Mouse (Mus musculus) limb, embryonic 13.5 days (tissue): ENCODE measurements around the gene Rrbp1. TPM values are rescaled to one million over a fixed set of nuclear protein-coding genes. Genes with fewer than 3 reads are reported as not detected.

Source experiments
- ATAC-seq: fragments of 200-750 bp; cut with Nextera tagmentation; 2 replicates; pipeline ENCODE4 v1.8.0; 2017; ENCODE audit warnings: low read depth, moderate number of reproducible peaks, moderate TSS enrichment; ENCODE audit not compliant: low FRiP score
- H3K27ac ChIP-seq: fragments of 300-500 bp; sonication (generic); 2 replicates; pipeline ENCODE4 v1.5.1; 2015; ENCODE audit warnings: inconsistent platforms, mild to moderate bottlenecking, moderate library complexity
- H3K27me3 ChIP-seq: fragments of 300-500 bp; sonication (generic); 2 replicates; pipeline ENCODE4 v1.6.1; 2015; ENCODE audit warnings: mild to moderate bottlenecking, inconsistent platforms
- H3K36me3 ChIP-seq: fragments of 300-500 bp; sonication (generic); 2 replicates; pipeline ENCODE4 v1.6.1; 2015; ENCODE audit warnings: inconsistent platforms, mild to moderate bottlenecking, moderate library complexity
- H3K4me1 ChIP-seq: fragments of 300-500 bp; sonication (generic); 2 replicates; pipeline ENCODE4 v1.6.1; 2015; ENCODE audit warnings: inconsistent platforms
- H3K4me2 ChIP-seq: fragments of 300-500 bp; sonication (generic); replicated peaks from 2 replicates; pipeline ENCODE4 v1.6.1; 2015; ENCODE audit warnings: inconsistent platforms, mild to moderate bottlenecking, moderate library complexity
- H3K4me3 ChIP-seq: fragments of 300-500 bp; sonication (generic); 2 replicates; pipeline ENCODE4 v1.5.1; 2015; ENCODE audit warnings: moderate library complexity, mild to moderate bottlenecking, inconsistent platforms
- H3K9ac ChIP-seq: fragments of 300-500 bp; sonication (generic); 2 replicates; pipeline ENCODE4 v1.6.1; 2015; ENCODE audit warnings: mild to moderate bottlenecking, inconsistent platforms
- H3K9me3 ChIP-seq: fragments of 300-500 bp; sonication (generic); 2 replicates; pipeline ENCODE4 v1.6.1; 2016; ENCODE audit warnings: inconsistent platforms
- WGBS: fragments of 180-500 bp; shearing (Covaris S2); methylation state at CpG from one replicate; pipeline ENCODE4 v1.1.7; 2015; 5-methylcytosine and 5-hydroxymethylcytosine counted together
- polyA plus RNA-seq: library from polyadenylated mRNA; unstranded; fragments of >200 nt; fragmentation: Nextera tagmentation; extraction: Ambion mirVana; gene quantifications from 2 replicates; pipeline ENCODE4 v1.2.1, GENCODE M21; 2015

Gene Rrbp1
- polyA plus RNA-seq, 1 experiment from 2014 or later, result 133 TPM

DNA sequence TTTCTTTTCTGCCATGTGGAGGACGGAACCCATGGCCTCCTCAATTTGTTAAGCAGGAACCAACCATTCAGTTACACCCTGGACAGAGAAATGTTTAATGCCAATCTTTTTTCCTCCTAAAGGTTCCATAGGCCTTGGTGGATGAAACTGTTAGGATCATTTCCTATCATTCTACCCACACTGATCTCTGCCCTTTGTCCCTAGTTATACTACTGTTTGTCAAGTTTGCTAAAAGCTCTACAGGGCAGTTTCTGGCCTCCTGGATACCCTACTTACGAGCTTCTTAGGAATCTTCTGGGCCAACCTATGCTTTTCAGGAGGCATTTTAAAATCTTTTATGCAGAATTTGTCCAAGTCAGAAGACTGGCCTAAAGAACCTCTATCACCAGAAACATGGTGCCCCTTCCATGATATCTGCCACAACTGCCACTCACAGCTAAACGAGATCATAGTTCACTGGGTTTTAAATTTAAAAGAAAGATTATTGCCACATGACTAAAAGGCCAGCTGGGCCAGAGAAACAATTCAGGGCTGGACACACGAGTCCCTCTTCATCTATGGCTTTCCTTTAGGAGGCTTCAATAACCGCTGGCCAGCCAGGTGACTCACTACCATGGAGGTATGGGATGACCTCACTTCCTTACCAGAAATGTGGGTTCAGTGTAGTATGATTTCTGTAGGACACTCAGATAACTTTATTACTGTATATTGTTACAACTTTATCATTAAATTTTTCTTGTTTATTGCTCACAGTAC, 8.7 kb downstream of the Rrbp1 start:
- Histone ChIP-seq H3K9ac (no peak overlapping the region), H3K27me3 (no peaks in the 10 kb centered on the region), H3K4me3 (no peak overlapping the region), H3K27ac (no peak overlapping the region), H3K9me3 (no peaks in the 10 kb centered on the region), H3K4me1 (peaks cover 59% of the 10 kb centered on the region), H3K4me2 (no peak overlapping the region), H3K36me3 (peaks cover 5% of the 10 kb centered on the region; the same call in 1 of the 2 replicates)
- ATAC-seq, result no peak
- WGBS, result 75% methylated on average over 5 of the region's 5 CpGs

DNA sequence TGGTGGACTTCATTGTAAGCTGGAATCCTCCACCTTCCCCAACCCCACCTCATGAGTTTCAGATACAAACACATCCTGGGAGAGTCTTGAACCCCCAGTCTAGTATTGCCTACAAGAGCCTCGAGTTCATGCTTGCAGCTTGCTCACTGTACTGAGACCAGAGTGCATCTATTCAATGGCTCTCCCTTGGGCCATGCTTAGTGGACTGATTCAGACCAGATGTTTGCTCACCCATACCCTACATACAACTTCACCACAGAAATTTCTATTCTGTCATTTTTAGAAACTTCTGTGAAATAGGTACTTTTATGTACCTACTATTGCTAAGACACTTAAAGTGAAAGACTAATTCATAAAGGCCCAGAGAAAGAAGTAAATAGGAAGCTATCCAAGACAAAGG, 18.1 kb downstream of the Rrbp1 start:
- WGBS, result 79% methylated on average over 1 of the region's 1 CpGs
- H3K9ac ChIP-seq, result no peak overlapping the region
- no peaks in the 10 kb centered on the region for H3K9me3 ChIP-seq
- no peak overlapping the region for H3K4me3 ChIP-seq
- no peak for ATAC-seq
- peaks cover 13% of the 10 kb centered on the region for H3K36me3 ChIP-seq
- no peaks in the 10 kb centered on the region for H3K27me3 ChIP-seq
- no peak overlapping the region for H3K27ac ChIP-seq
- H3K4me1 ChIP-seq, result peaks cover 15% of the 10 kb centered on the region; the same call in 1 of the 2 replicates
- H3K4me2 ChIP-seq, result no peak overlapping the region

DNA sequence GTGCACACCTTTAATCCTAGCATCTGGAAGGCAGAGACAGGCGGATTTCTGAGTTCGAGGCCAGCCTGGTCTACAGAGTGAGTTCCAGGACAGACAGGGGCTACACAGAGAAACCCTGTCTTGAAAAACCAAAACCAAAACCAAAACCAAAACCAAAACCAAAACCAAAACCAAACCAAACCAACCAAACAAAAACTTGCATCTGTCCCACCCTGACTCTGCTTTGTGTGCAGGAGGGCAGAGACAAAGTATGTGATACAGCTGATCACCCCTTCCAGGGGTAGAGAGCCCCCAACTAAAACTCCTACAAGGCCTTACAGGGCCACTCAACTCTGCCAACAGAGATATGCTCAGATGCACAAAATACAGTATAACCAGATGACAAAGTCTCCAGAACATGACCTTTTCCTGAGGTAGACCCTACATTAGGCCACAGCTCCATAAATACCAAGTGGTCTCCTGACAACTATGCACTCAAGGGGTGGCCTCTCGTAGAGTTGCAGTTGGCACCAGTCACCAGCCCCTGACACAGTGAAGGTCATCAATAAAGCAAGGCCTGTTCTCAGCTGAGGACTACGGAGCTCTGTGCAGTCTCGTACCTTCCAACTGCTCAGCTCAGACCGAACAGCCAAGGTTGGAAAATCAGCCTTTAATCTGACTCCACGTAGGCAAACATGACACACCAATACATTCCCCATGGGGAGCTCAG, 18.9 kb downstream of the Rrbp1 start:
- Histone ChIP-seq H3K27ac (no peak overlapping the region; the same call in 1 of the 2 replicates), H3K27me3 (no peaks in the 10 kb centered on the region), H3K4me3 (no peak overlapping the region), H3K4me1 (peaks cover 15% of the 10 kb centered on the region; the same call in 1 of the 2 replicates), H3K9ac (no peak overlapping the region), H3K4me2 (no peak overlapping the region), H3K9me3 (no peaks in the 10 kb centered on the region), H3K36me3 (peaks cover 21% of the 10 kb centered on the region)
- no peak for ATAC-seq
- WGBS, result 91% methylated on average over 7 of the region's 7 CpGs

DNA sequence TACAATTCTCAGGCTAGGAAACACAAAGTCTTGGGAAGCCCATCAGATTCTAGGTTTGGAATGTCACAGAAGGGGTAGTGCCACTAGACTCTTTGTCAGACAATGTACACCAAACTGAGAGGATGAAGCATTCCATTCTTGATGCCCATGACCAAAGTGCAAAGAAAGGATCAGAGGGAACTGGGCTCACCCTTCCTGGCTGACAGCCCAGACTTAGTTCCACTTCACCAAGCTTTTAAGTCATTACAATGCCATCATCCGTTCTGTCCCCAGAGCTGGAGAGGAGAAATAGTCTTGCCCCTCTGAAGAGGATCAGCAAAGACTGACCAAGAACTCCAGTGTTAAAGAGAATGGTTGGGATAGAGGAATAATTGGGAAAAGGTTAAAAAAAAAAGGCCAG, 20.1 kb downstream of the Rrbp1 start:
- peaks cover 31% of the 10 kb centered on the region for H3K36me3 ChIP-seq
- no peaks in the 10 kb centered on the region for H3K27me3 ChIP-seq
- no peaks in the 10 kb centered on the region for H3K9me3 ChIP-seq
- no peak for ATAC-seq
- WGBS, result 70% methylated on average over 1 of the region's 1 CpGs
- no peak overlapping the region for H3K27ac ChIP-seq
- H3K4me1 ChIP-seq, result peaks cover 15% of the 10 kb centered on the region; the same call in 1 of the 2 replicates
- H3K4me2 ChIP-seq, result no peak overlapping the region
- H3K9ac ChIP-seq, result no peak overlapping the region
- H3K4me3 ChIP-seq, result no peak overlapping the region

DNA sequence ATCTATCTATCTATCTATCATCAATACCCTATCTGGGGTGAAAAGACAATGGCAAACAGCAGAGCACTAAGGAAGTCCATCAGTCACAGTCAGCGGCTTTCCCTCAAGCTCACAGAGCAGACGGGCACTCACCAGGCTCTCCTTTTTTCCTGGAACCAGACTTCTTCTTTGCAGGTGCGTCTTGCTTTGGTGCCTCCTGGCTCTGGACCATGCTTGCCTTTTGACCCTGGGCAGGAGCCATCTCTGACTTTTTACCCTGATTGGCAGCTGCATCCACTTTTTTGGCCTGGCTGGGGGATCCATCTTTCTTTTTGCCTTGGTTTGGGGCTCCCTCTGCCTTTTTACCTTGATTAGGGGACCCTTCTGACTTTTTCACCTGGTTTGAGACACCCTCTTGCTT, 23.0 kb downstream of the Rrbp1 start:
- H3K4me1 ChIP-seq, result peaks cover 14% of the 10 kb centered on the region; the same call in 1 of the 2 replicates
- no peaks in the 10 kb centered on the region for H3K27me3 ChIP-seq
- peaks cover 53% of the 10 kb centered on the region for H3K36me3 ChIP-seq
- H3K4me2 ChIP-seq, result no peak overlapping the region
- no peak overlapping the region for H3K27ac ChIP-seq
- H3K9ac ChIP-seq, result no peak overlapping the region
- WGBS, result 89% methylated on average over 3 of the region's 3 CpGs
- no peaks in the 10 kb centered on the region for H3K9me3 ChIP-seq
- H3K4me3 ChIP-seq, result no peak overlapping the region
- no peak for ATAC-seq

DNA sequence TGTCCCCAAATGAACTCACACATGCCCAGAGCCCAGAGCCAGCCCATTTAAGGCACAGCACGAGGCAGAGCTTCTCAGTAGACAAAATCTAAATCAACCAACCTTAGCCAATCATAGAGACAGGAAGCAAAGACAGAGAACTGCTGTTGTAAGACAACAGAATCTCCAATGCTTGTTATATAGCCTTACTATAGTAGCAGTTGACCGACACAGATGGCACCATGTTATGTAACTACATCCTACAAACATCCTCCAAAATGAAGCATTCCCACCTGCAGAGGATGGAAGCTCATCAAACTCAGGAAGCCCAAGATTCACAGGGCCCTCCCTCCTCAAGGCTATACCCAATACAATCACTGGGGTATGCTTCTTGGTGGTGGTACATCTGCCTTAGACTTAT, 23.6 kb downstream of the Rrbp1 start:
- H3K4me2 ChIP-seq, result no peak overlapping the region
- no peak overlapping the region for H3K9ac ChIP-seq
- peaks cover 55% of the 10 kb centered on the region for H3K36me3 ChIP-seq
- no peaks in the 10 kb centered on the region for H3K27me3 ChIP-seq
- WGBS, result 87% methylated on average over 2 of the region's 2 CpGs
- H3K9me3 ChIP-seq, result no peaks in the 10 kb centered on the region
- H3K4me3 ChIP-seq, result no peak overlapping the region
- H3K27ac ChIP-seq, result no peak overlapping the region
- H3K4me1 ChIP-seq, result 0 out of 2 replicates have a peak, but pooled peaks cover 10% of the 10 kb centered on the region
- no peak for ATAC-seq

DNA sequence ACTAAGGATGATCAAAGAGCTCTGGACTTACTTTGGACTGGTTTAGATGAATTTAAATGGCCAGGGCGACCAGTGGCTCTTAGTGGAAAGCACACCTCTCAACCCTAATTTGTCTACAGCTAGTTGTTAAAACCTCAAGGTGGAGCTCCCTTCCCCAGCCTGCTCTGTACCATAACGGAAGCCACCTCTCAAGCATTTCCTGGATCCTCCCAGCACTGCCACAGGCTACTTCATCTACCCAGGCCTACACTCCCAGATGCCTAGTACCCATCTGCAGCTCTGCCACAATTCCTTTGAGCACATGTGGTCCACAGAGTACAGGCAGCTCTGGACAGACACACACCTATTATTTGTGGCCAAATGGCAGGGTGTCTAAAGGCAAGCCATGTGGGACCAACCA, 27.6 kb downstream of the Rrbp1 start:
- no peak overlapping the region for H3K4me3 ChIP-seq
- H3K27ac ChIP-seq, result no peak overlapping the region
- 53% methylated on average over 2 of the region's 2 CpGs for WGBS
- peaks cover 78% of the 10 kb centered on the region for H3K36me3 ChIP-seq
- no peaks in the 10 kb centered on the region for H3K9me3 ChIP-seq
- no peak overlapping the region for H3K4me2 ChIP-seq
- H3K9ac ChIP-seq, result no peak overlapping the region
- H3K4me1 ChIP-seq, result peaks cover 5% of the 10 kb centered on the region; the same call in 1 of the 2 replicates
- H3K27me3 ChIP-seq, result no peaks in the 10 kb centered on the region
- ATAC-seq, result 0 out of 2 replicates have a peak, but pooled peaks have one; percentile 8

DNA sequence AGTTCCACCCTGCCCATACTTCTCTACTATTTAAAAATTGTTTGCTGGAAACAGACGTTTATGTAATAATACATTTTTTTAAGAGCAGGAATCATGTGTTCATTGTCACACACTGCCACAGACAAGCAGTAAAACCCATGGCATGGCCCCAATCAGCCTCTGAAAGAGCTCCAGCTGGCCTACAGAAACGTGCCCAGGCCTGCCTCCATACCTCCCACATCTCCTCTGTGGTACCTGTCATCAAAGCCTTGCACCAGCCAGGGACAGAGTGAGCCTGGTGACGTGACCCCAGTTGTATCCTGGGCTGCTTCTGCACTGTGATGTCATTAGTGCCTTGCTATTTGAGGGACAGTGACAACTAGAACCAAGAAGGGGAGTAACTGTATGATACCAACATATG, 28.2 kb downstream of the Rrbp1 start:
- no peak for ATAC-seq
- H3K9me3 ChIP-seq, result no peaks in the 10 kb centered on the region
- no peak overlapping the region for H3K9ac ChIP-seq
- H3K27ac ChIP-seq, result no peak overlapping the region
- peaks cover 77% of the 10 kb centered on the region for H3K36me3 ChIP-seq
- H3K4me2 ChIP-seq, result no peak overlapping the region
- 39% methylated on average over 3 of the region's 3 CpGs for WGBS
- H3K27me3 ChIP-seq, result no peaks in the 10 kb centered on the region
- H3K4me3 ChIP-seq, result no peak overlapping the region
- H3K4me1 ChIP-seq, result peaks cover 8% of the 10 kb centered on the region; the same call in 1 of the 2 replicates

DNA sequence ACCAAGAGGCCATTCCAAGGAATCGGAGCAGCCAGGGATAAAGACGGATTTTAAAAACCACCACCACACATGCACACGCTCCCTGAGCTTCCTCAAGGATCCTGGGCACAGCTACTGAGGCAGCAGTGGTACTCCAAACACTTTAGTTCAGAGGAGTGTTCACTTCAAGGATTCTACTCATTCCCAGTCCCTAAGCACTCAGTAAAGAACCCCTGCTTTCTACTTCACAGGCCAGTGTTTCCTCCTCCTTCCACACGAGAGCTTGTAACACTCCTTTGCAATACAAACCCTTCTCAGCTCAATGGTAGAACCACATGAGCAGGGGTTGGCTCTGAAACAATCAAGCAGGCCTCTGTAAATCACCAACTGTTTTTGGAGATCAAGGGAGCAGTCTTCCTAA, 28.9 kb downstream of the Rrbp1 start:
- Histone ChIP-seq H3K27ac (no peak overlapping the region), H3K4me2 (no peak overlapping the region), H3K9ac (0 out of 2 replicates have a peak overlapping the region, but pooled peaks have one; percentile 4), H3K9me3 (no peaks in the 10 kb centered on the region), H3K27me3 (no peaks in the 10 kb centered on the region), H3K4me3 (no peak overlapping the region), H3K36me3 (peaks cover 75% of the 10 kb centered on the region), H3K4me1 (peaks cover 12% of the 10 kb centered on the region; the same call in 1 of the 2 replicates)
- 72% methylated on average over 4 of the region's 4 CpGs for WGBS
- ATAC-seq, result no peak

DNA sequence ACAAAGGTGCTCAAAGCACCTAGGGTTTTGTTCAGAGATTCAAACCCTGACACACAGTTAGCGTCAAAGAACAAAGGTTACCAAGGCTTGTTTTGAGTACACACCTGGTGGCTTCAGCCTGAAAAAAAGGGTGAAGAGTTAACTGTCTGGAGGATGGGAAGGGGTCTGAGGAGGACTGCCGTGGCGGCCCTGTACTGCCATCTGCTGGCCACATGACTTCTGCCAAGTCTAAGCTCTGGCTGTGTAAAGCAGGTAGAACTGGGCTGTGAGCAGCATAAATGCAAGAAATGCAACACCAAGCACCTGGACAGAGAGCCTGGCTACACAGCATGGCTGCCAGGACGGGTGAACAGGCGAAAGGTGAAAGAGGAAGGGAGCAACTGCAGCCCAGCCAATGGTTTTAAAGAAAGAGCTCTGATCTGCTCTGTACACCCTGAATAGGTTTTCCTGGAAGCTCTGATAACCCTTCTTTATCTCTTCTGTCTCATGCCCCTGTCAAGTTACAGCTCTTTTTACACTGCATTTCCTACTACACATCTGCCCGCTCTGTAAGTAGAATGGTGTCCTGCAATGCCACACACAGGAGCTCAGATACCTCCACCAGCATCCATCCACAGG, 30.2 kb downstream of the Rrbp1 start:
- Histone ChIP-seq H3K9me3 (no peaks in the 10 kb centered on the region), H3K4me3 (no peak overlapping the region), H3K36me3 (peaks cover 73% of the 10 kb centered on the region), H3K27ac (no peak overlapping the region), H3K4me2 (no peak overlapping the region), H3K4me1 (peaks cover 12% of the 10 kb centered on the region; the same call in 1 of the 2 replicates), H3K27me3 (no peaks in the 10 kb centered on the region), H3K9ac (no peak overlapping the region)
- ATAC-seq, result peak; percentile 70; the same call in 1 of the 2 replicates
- WGBS, result 42% methylated on average over 6 of the region's 6 CpGs

DNA sequence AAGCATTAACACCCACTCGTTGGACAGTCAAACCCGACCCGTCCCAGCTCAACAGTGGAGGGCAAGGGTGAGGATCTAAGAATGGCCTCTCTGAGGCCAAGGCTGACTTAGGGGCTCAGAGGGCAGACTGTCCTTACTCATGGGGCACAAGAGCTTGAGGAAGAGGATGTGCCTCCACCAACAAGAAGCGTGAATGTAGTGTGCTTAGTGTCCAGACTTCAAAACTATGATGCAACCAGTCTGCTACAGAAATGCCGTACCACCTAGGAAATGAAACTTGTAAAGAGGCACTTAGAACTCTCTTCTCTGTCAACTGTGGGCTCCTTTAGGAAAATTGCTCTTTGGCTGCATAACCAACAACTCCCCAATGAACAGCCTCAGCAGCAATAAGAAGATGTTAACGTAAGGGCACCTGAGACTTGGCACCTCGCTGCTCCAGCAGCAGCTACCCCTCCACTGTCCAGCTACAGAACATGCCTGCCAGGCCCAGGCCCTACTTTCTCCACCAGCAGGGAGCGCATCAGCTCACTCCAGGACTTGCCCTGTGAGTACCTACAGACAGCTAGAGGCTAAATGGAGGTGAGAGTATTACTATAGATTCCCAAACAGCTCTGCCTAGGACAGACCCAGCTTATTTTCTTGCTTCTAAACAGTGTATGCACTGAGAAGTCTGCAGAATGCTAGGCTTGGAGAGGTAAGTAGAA, 32.5 kb downstream of the Rrbp1 start:
- Histone ChIP-seq H3K36me3 (peaks cover 76% of the 10 kb centered on the region), H3K9me3 (no peaks in the 10 kb centered on the region), H3K4me2 (no peak overlapping the region), H3K27ac (no peak overlapping the region), H3K9ac (no peak overlapping the region), H3K4me1 (peaks cover 12% of the 10 kb centered on the region; the same call in 1 of the 2 replicates), H3K4me3 (no peak overlapping the region), H3K27me3 (no peaks in the 10 kb centered on the region)
- 89% methylated on average over 8 of the region's 8 CpGs for WGBS
- no peak for ATAC-seq
